Mouse (Mus musculus): ENCODE data around the gene Olfr229. TPM values are rescaled to one million over a fixed set of nuclear protein-coding genes. Genes with fewer than 3 reads are reported as not detected.
"Not testable (repeated sequence)": the region's sequence is repeated elsewhere in the genome, so short reads cannot be mapped to it uniquely, and the experiment has no call there.

The Olfr229 gene
- not detected in 2 replicates for total RNA-seq (2014; fragmentation: Nextera tagmentation)
- not detected in 2 replicates for total RNA-seq (2017)

- no peak for ATAC-seq (replicated peaks; ENCODE audit: poor library complexity, severe bottlenecking)
Observed at GRCm38 (mm10) chr9:39907036-39907435, at the start of gene Olfr229. Gene Olfr229 (plus strand): TSS chr9:39907336.

DNA sequence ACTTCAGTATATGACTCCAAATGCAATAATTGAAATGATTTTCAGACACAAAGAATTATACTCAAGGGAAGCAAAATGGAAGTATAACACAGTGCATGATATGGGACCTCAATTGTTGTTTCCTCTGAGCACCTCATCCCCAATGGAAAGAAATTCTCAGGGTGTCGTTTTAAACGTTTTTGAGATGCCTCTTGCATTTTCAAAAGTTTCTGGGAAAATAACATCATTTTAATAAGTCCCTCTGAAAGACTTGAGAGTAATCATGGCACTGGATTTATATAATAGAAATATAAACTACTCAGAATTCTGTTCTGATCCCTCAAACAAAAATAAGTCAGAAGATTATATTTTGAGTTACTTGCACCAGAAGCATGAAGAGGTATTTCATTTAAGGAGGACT, 41.0 kb upstream of the Olfr229 start, which contains the start of gene Olfr972:
Gene Olfr972, plus strand, starts transcription at position 301 of the 400 bp plus-strand sequence.
- ATAC-seq (replicated peaks; ENCODE audit: poor library complexity, severe bottlenecking) = no peak

GRCm38 (mm10) chr9:39871986-39872385, 35.1 kb upstream of the Olfr229 start:
- ATAC-seq (replicated peaks; ENCODE audit: poor library complexity, severe bottlenecking) = not testable (repeated sequence)

GRCm38 (mm10) chr9:39877541-39878396, 29.4 kb upstream of the Olfr229 start:
- ATAC-seq (replicated peaks; ENCODE audit: poor library complexity, severe bottlenecking) = not testable (repeated sequence)

DNA sequence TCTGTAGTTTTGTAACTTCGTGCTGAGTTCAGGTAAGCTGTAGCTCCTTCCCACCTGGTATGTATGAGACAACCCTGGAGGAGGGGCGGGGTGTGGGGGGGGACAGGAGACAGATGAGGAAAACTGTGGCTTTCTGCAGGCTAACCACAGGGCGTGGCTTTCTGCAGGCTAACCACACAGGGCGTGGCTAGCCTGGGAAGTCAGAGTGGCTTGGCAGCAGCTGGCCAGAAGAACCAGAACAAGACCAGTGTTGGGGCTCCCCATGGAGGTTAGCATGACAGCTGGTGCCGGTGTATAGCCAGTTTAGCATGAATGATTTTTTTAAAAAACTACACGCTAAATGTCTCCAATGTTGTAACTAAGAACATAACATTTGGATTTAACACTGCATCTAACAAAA, 2.0 kb upstream of the Olfr229 start:
- ATAC-seq (replicated peaks; ENCODE audit: poor library complexity, severe bottlenecking) = peak; percentile 91

GRCm38 (mm10) chr9:39909939-39910338, 2.8 kb downstream of the Olfr229 start:
- ATAC-seq (replicated peaks; ENCODE audit: poor library complexity, severe bottlenecking) = peak; percentile 97

GRCm38 (mm10) chr9:39927975-39928836, 21.1 kb downstream of the Olfr229 start:
- not testable (repeated sequence) for ATAC-seq (replicated peaks; ENCODE audit: poor library complexity, severe bottlenecking)

DNA sequence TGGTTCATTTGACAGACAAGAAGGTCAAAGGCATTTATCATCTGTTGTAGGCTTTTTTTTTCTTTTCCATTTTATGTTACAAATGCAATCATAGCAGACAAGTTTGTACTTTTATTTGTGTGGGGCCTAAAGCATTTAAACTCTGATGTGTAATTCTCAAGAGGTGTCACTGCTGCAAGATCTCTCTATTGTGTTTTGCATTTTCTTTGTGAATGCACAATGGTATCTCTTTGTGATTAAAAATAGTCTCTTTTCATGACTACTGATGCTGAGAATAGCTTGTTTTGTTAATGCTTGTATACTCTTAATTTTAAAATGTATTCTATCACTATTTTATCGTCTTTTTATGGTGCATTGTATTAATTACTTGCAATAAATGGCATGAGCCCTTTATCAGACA, 21.7 kb downstream of the Olfr229 start:
- ATAC-seq (replicated peaks; ENCODE audit: poor library complexity, severe bottlenecking) = not testable (repeated sequence)

DNA sequence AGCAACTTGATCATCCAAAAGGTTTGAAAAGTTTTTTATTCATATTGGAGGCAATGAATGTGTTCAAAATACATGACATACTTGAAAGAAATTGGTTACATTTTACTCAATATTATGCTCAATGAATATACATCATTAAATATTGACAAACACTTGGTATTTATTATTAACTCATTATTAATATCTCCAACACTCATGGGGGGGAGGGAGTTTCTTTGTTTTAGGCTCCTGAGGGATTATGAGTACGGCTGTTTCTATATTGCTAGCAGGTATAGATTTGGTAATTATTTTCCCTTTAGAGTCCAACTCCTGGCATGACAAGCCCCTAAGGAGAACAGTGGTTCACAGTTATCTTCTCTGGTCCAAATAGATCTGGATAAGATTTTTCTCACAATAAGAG, 30.1 kb downstream of the Olfr229 start, which contains the start of gene Olfr974:
Gene Olfr974, plus strand, starts transcription at position 301 of the 400 bp plus-strand sequence.
- no peak for ATAC-seq (replicated peaks; ENCODE audit: poor library complexity, severe bottlenecking)

GRCm38 (mm10) chr9:39951946-39952345, 44.8 kb downstream of the Olfr229 start, which contains the start of gene Olfr975:
Gene Olfr975 (minus strand): TSS chr9:39952046.
- no peak for ATAC-seq (replicated peaks; ENCODE audit: poor library complexity, severe bottlenecking)

DNA sequence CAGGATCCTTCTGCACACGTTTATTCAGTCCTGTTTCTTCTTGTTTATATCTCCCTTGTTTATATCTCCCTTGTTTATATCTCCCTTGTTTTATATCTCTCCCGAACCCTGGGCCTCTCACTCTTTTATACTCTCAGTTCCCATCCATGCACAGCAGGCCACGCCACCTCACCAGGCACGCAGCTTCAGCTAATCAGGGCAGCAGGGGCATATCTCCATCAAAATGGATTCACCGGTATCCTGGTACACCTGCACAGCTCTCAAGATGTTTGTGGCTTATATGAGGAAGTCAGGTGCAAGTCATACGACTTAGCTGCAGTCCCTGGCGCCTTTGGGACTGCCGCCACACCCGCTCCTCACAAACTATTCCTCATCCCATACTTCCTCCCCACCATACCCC, 53.9 kb downstream of the Olfr229 start, which contains the start of gene Olfr976:
Gene Olfr976, minus strand, starts transcription at position 101 of the 400 bp plus-strand sequence.
- ATAC-seq (replicated peaks; ENCODE audit: poor library complexity, severe bottlenecking) = not testable (repeated sequence)

Other genes starting within 250 kb of the Olfr229 start
- not detected in 2 replicates for gene Olfr963, start 240.1 kb upstream of the Olfr229 start, total RNA-seq (2014; fragmentation: Nextera tagmentation)
- not detected in 2 replicates for gene Olfr963, start 240.1 kb upstream of the Olfr229 start, total RNA-seq (2017)
- not detected in 2 replicates for gene Olfr149, start 200.2 kb upstream of the Olfr229 start, total RNA-seq (2014; fragmentation: Nextera tagmentation)
- gene Olfr149, start 200.2 kb upstream of the Olfr229 start, total RNA-seq (2017) = not detected in 2 replicates
- not detected in 2 replicates for gene Olfr965, start 196.0 kb upstream of the Olfr229 start, total RNA-seq (2014; fragmentation: Nextera tagmentation)
- not detected in 2 replicates for gene Olfr965, start 196.0 kb upstream of the Olfr229 start, total RNA-seq (2017)
- not detected in 2 replicates for gene Olfr150, start 176.4 kb upstream of the Olfr229 start, total RNA-seq (2014; fragmentation: Nextera tagmentation)
- not detected in 2 replicates for gene Olfr150, start 176.4 kb upstream of the Olfr229 start, total RNA-seq (2017)
- not detected in 2 replicates for gene Olfr967, start 161.1 kb upstream of the Olfr229 start, total RNA-seq (2014; fragmentation: Nextera tagmentation)
- gene Olfr967, start 161.1 kb upstream of the Olfr229 start, total RNA-seq (2017) = not detected in 2 replicates
- not detected in 2 replicates for gene Olfr968, start 124.1 kb upstream of the Olfr229 start, total RNA-seq (2014; fragmentation: Nextera tagmentation)
- not detected in 2 replicates for gene Olfr968, start 124.1 kb upstream of the Olfr229 start, total RNA-seq (2017)
- not detected in 2 replicates for gene Olfr969, start 116.4 kb upstream of the Olfr229 start, total RNA-seq (2014; fragmentation: Nextera tagmentation)
- gene Olfr969, start 116.4 kb upstream of the Olfr229 start, total RNA-seq (2017) = not detected in 2 replicates
- gene Olfr970, start 98.5 kb upstream of the Olfr229 start, total RNA-seq (2014; fragmentation: Nextera tagmentation) = not detected in 2 replicates
- gene Olfr970, start 98.5 kb upstream of the Olfr229 start, total RNA-seq (2017) = not detected in 2 replicates
- not detected in 2 replicates for gene Olfr971, start 70.5 kb upstream of the Olfr229 start, total RNA-seq (2014; fragmentation: Nextera tagmentation)
- not detected in 2 replicates for gene Olfr971, start 70.5 kb upstream of the Olfr229 start, total RNA-seq (2017)
- not detected in 2 replicates for gene Olfr972, start 40.9 kb upstream of the Olfr229 start, total RNA-seq (2014; fragmentation: Nextera tagmentation)
- not detected in 2 replicates for gene Olfr972, start 40.9 kb upstream of the Olfr229 start, total RNA-seq (2017)
- not detected in 2 replicates for gene Olfr974, start 30.2 kb downstream of the Olfr229 start, total RNA-seq (2014; fragmentation: Nextera tagmentation)
- not detected in 2 replicates for gene Olfr974, start 30.2 kb downstream of the Olfr229 start, total RNA-seq (2017)
- not detected in 2 replicates for gene Olfr975, start 44.7 kb downstream of the Olfr229 start, total RNA-seq (2014; fragmentation: Nextera tagmentation)
- gene Olfr975, start 44.7 kb downstream of the Olfr229 start, total RNA-seq (2017) = not detected in 2 replicates
- not detected in 2 replicates for gene Olfr976, start 53.8 kb downstream of the Olfr229 start, total RNA-seq (2014; fragmentation: Nextera tagmentation)
- not detected in 2 replicates for gene Olfr976, start 53.8 kb downstream of the Olfr229 start, total RNA-seq (2017)
- not detected in 2 replicates for gene Olfr978, start 84.8 kb downstream of the Olfr229 start, total RNA-seq (2014; fragmentation: Nextera tagmentation)
- gene Olfr978, start 84.8 kb downstream of the Olfr229 start, total RNA-seq (2017) = not detected in 2 replicates
- not detected in 2 replicates for gene Olfr979, start 96.1 kb downstream of the Olfr229 start, total RNA-seq (2014; fragmentation: Nextera tagmentation)
- not detected in 2 replicates for gene Olfr979, start 96.1 kb downstream of the Olfr229 start, total RNA-seq (2017)
- not detected in 2 replicates for gene Olfr980, start 102.2 kb downstream of the Olfr229 start, total RNA-seq (2014; fragmentation: Nextera tagmentation)
- gene Olfr980, start 102.2 kb downstream of the Olfr229 start, total RNA-seq (2017) = not detected in 2 replicates
- gene Olfr981, start 114.1 kb downstream of the Olfr229 start, total RNA-seq (2014; fragmentation: Nextera tagmentation) = not detected in 2 replicates
- not detected in 2 replicates for gene Olfr981, start 114.1 kb downstream of the Olfr229 start, total RNA-seq (2017)
- gene Olfr982, start 166.5 kb downstream of the Olfr229 start, total RNA-seq (2014; fragmentation: Nextera tagmentation) = not detected in 2 replicates
- gene Olfr982, start 166.5 kb downstream of the Olfr229 start, total RNA-seq (2017) = not detected in 2 replicates
- not detected in 2 replicates for gene Olfr983, start 186.3 kb downstream of the Olfr229 start, total RNA-seq (2014; fragmentation: Nextera tagmentation)
- not detected in 2 replicates for gene Olfr983, start 186.3 kb downstream of the Olfr229 start, total RNA-seq (2017)
- not detected in 2 replicates for gene Olfr984, start 206.9 kb downstream of the Olfr229 start, total RNA-seq (2014; fragmentation: Nextera tagmentation)
- not detected in 2 replicates for gene Olfr984, start 206.9 kb downstream of the Olfr229 start, total RNA-seq (2017)
- not detected in 2 replicates for gene Olfr985, start 222.8 kb downstream of the Olfr229 start, total RNA-seq (2014; fragmentation: Nextera tagmentation)
- gene Olfr985, start 222.8 kb downstream of the Olfr229 start, total RNA-seq (2017) = not detected in 2 replicates
- not detected in 2 replicates for gene Tmem225, start 240.8 kb downstream of the Olfr229 start, total RNA-seq (2014; fragmentation: Nextera tagmentation)
- not detected in 2 replicates for gene Tmem225, start 240.8 kb downstream of the Olfr229 start, total RNA-seq (2017)